Mouse (Mus musculus) kidney, embryonic 15.5 days (tissue): ENCODE results near the gene Srp54a. TPM values are rescaled to one million over a fixed set of nuclear protein-coding genes. Genes with fewer than 3 reads are reported as not detected.
"Not testable (repeated sequence)": the region's sequence is repeated elsewhere in the genome, so short reads cannot be mapped to it uniquely, and the experiment has no call there.

Source experiments
- ATAC-seq: fragments of 200-750 bp; cut with Nextera tagmentation; replicated peaks from 2 replicates; pipeline ENCODE4 v1.8.0; 2017; ENCODE audit warnings: moderate TSS enrichment; ENCODE audit not compliant: low FRiP score
- H3K27ac ChIP-seq: fragments of 300-500 bp; sonication (generic); 2 replicates; pipeline ENCODE4 v1.5.1; 2015; ENCODE audit warnings: mild to moderate bottlenecking, inconsistent platforms
- H3K27me3 ChIP-seq: fragments of 300-500 bp; sonication (generic); 2 replicates; pipeline ENCODE4 v1.6.1; 2015; ENCODE audit warnings: inconsistent platforms
- H3K36me3 ChIP-seq: fragments of 300-500 bp; sonication (generic); 2 replicates; pipeline ENCODE4 v1.6.1; 2015; ENCODE audit warnings: inconsistent platforms
- H3K4me1 ChIP-seq: fragments of 300-500 bp; sonication (generic); 2 replicates; pipeline ENCODE4 v1.6.1; 2015; ENCODE audit warnings: inconsistent platforms
- H3K4me2 ChIP-seq: fragments of 300-500 bp; sonication (generic); 2 replicates; pipeline ENCODE4 v1.6.1; 2015; ENCODE audit warnings: moderate library complexity, mild to moderate bottlenecking, inconsistent platforms
- H3K4me3 ChIP-seq: fragments of 300-500 bp; sonication (generic); replicated peaks from 2 replicates; pipeline ENCODE4 v1.5.1; 2015; ENCODE audit warnings: mild to moderate bottlenecking, inconsistent platforms
- H3K9ac ChIP-seq: fragments of 300-500 bp; sonication (generic); 2 replicates; pipeline ENCODE4 v1.6.1; 2015; ENCODE audit warnings: mild to moderate bottlenecking, inconsistent platforms
- H3K9me3 ChIP-seq: fragments of 300-500 bp; sonication (generic); replicated peaks from 2 replicates; pipeline ENCODE4 v1.6.1; 2016; ENCODE audit warnings: inconsistent platforms
- WGBS: fragments of 180-500 bp; shearing (Covaris S2); methylation state at CpG from one replicate; pipeline ENCODE4 v1.1.7; 2015; ENCODE audit warnings: mixed read lengths; 5-methylcytosine and 5-hydroxymethylcytosine counted together
- polyA plus RNA-seq: library from polyadenylated mRNA; unstranded; fragments of >200 nt; fragmentation: Nextera tagmentation; extraction: Ambion mirVana; gene quantifications from 2 replicates; pipeline ENCODE4 v1.2.1, GENCODE M21; 2015

The Srp54a gene
- polyA plus RNA-seq = 165 and 189 TPM in 2 replicates

DNA sequence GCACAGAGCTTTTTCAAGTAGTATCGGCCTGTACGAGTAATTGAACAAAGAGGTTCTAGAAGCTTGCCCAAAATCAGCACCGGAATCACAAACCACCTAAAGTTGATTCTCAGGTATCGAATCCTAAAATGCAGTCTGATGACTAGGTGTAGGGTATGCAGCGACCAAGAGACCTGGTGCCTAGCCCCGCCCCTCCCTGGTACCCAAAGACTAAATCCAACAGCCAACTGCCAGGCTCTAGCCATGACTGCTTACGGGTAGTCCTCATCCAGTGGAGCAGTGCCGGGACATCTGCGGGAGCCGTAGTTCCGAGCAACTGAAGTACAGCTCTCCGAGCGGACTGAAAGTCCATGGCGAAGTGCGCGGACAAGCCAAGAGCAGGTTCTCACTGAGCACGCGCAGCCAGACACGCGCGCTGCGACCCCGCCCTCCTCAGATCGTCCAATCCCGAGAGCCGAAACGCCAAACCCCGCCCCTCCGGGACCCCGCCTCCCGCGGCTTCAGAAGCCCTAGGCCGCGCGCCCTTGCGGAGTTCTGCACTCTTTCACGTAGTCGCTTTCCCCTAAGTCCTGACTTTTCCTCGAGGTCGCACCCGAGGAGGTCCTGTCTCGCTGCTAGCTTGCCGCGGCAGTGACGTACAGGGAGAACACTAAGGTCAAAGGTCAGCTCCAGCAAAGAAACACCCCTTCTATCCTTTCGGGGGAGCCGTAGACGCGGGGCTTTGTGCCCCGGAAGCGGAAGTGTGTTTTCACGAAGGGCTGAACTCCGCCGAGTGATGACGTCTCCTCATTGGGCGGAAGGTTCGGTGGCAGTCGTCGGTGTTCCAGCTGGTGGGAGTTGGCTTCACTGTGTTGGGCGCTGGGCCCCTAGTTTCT is at the start of gene Srp54a, which contains the start of gene 2700097O09Rik:
Srp54a (plus strand) TSS at position 537 of the 875 bp plus-strand sequence.
2700097O09Rik (minus strand) TSS at position 385 of the 875 bp plus-strand sequence.
- H3K4me2 ChIP-seq = peak within 1 kb of the TSS; percentile 65
- H3K27ac ChIP-seq = peak within 1 kb of the TSS; percentile 93
- not testable (repeated sequence) for H3K4me1 ChIP-seq, H3K36me3 ChIP-seq, H3K27me3 ChIP-seq, H3K9me3 ChIP-seq
- WGBS = under 1% methylated on average over 60 of the region's 60 CpGs
- peak within 1 kb of the TSS; percentile 81 for H3K9ac ChIP-seq
- peak within 1 kb of the TSS; percentile 77 for H3K4me3 ChIP-seq
- peak; percentile 99 for ATAC-seq

DNA sequence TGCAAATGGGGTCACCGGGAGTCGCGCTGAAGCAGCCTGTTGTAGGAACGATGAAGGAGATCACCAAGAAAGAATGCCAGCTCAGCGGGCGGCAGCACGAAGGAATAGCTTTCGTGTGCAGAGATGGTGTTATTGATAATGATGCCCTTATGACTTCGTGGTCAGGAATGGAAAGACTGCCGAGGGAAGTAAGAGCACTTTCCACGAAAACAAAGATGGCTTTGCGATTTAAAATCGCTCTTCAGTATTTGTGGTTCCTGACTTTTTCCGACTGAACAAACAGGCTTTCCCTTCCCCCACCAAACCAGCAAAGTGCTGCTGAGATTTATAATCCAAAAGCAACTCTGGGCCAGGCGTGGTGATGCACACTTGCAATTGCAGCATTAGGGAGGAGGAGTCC is 39.1 kb upstream of the Srp54a start:
- WGBS = 54% methylated on average over 15 of the region's 15 CpGs

DNA sequence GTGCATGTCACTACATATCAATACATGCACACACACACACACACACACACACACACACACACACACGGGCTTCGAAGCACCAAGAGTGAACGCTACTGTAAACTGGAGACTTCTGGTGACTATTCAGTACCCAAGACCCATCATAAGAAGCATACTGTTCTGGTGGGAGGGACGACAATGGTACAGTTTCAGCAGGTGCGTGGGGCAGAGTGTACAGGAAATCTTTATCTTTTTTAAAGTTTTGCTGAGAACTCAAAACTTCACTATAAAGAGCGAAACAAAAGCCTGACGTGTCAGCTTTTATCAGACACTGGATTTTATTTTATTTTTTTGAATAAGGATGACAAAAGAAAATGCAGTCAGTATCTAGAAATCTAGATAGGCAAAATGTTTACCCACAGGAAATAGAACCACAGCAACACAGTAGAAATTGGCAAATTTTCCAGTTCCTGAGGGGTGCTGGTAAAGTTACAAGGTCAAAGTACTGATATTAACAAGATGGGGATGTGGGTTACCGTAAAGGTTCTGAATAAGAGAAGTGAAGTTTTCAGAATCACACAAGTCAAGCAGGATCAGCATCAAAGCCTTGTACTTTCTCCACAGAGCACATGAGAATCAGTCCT is 30.2 kb upstream of the Srp54a start:
- Histone ChIP-seq H3K4me2 (no peak overlapping the region), H3K9ac (no peak overlapping the region), H3K9me3 (no peaks in the 10 kb centered on the region), H3K4me3 (no peak overlapping the region), H3K27me3 (no peaks in the 10 kb centered on the region), H3K36me3 (peaks cover 46% of the 10 kb centered on the region), H3K27ac (no peak overlapping the region), H3K4me1 (no peaks in the 10 kb centered on the region)
- no peak for ATAC-seq
- WGBS = 95% methylated on average over 8 of the region's 8 CpGs

More for the DNA sequence above, 39.1 kb upstream of the Srp54a start:
- H3K36me3 ChIP-seq = peaks cover 17% of the 10 kb centered on the region
- H3K4me2 ChIP-seq = 0 out of 2 replicates have a peak overlapping the region, but pooled peaks have one; percentile 28
- H3K9me3 ChIP-seq = no peaks in the 10 kb centered on the region
- no peak for ATAC-seq
- 0 out of 2 replicates have a peak, but pooled peaks cover 2% of the 10 kb centered on the region for H3K4me1 ChIP-seq
- no peak overlapping the region for H3K9ac ChIP-seq
- no peak overlapping the region for H3K4me3 ChIP-seq
- no peaks in the 10 kb centered on the region for H3K27me3 ChIP-seq
- H3K27ac ChIP-seq = no peak overlapping the region

DNA sequence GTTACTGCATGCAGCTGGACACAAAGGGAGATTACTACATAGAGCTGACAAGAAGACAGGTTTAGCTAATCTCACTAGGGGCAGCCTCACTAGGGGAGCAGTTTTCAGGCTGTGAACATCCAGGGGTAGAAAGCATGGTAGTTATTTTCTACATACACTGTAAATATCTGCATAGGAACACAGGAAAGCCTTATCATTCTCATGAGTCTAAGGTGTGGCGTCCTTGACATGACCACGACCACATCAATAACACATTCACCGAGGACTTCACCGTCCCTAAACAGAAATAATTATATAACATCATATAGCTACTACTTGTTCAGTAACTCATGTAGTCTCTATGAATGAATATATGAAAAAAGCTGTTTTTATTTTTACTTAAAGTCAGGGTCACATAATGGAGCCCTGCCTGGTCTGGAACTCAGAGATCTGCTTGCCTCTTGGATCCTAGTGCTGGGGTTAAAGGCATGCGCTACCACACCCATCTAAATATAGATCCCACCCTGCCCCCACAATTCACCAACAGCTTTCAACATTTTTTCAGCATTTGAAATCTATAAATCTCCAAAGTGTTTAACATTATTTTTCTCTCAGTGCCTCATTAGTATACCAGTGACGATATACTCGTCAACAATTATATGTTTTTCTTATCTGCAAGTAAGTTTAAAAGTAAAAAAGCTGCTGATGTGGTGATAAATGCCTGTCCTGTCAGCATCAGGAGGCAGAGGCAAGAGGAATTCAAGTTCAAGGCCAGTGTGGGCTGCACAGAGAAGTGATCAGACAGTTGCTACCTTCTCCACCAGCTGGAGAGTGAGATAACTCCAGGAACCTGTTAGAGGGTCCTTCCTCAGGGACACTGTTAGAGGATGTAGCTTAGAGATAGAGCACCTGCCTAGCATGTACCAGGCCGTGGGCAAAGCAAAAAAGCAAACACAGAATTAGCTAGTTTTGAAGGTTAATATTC is 28.6 kb upstream of the Srp54a start:
- ATAC-seq = peak; percentile 87
- peaks cover 33% of the 10 kb centered on the region for H3K36me3 ChIP-seq
- H3K27ac ChIP-seq = no peak overlapping the region
- no peak overlapping the region for H3K9ac ChIP-seq
- 91% methylated on average over 8 of the region's 8 CpGs for WGBS
- no peaks in the 10 kb centered on the region for H3K4me1 ChIP-seq
- no peaks in the 10 kb centered on the region for H3K27me3 ChIP-seq
- no peak overlapping the region for H3K4me3 ChIP-seq
- no peak overlapping the region for H3K4me2 ChIP-seq
- no peaks in the 10 kb centered on the region for H3K9me3 ChIP-seq

DNA sequence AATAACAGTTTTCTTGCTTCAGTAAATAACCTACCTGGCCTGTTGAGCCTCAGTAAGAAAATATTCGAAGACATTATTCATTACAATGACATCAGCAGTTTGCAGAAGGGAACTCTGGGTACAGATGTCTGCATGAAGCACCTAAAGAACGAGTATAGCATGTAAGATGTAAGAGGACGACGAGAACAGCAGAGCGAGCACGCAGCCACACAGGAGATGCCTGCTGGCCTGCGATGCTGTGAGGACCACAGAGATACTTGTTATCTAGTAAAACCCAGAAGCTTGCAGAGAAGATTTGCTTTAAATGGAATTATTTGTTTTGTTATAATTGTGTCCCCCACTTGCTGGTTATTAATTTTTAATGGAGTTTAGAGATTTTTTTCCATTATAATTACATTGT is 26.8 kb upstream of the Srp54a start:
- Histone ChIP-seq H3K4me2 (no peak overlapping the region), H3K27ac (no peak overlapping the region), H3K4me1 (no peaks in the 10 kb centered on the region), H3K4me3 (no peak overlapping the region), H3K27me3 (no peaks in the 10 kb centered on the region), H3K36me3 (peaks cover 22% of the 10 kb centered on the region), H3K9ac (no peak overlapping the region), H3K9me3 (no peaks in the 10 kb centered on the region)
- WGBS = 91% methylated on average over 7 of the region's 7 CpGs
- ATAC-seq = no peak

DNA sequence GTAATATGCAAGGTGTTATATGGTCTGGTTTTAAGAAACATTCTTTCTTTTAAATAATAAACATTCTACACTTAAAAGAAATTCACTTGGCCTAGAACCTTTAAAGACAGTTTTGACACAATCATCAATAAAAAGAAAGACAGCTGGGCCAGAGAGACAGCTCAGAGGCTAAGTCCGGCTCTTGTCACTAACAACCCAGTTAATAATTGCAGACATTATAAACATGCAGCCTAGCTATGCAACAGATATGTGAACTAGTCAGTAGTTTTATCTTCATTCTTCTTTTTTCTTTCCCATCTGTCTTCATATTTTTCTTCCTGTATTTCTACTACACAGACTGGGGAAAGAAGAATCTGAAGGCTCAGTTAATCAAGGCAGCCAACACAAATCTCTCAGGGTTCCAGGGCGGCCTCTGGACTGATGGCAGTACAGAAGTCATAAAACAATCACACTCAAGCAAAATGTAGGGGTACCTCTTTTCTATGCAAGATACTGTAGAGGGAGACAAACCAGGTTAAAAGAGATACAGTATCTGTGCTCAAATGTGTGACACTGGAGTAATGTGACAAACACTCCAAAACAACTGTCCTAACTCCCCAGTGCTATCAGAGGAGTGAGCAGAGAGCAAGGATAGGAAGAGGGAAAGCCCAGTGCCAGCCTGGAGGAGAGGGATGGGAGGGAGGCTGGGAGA is 25.4 kb upstream of the Srp54a start:
- no peak for ATAC-seq

DNA sequence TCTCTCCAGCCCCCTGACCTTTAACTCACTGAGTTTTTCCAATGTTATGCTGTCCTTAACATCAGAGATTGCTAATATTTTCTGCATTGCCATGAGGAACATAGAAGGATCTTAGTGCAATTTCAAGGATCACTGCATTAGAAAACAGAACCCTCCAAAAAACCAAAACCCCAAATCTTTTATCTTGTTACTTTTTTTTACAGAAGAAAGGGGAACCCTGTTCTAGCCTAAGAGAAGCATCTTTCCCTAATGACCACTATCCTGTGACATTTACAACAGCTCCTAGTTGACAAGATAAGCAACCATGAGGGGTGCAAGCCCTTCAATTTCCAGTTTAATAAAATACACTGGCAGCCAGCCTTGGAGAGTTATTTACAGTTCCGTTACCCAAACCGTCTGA is 23.4 kb upstream of the Srp54a start:
- no peaks in the 10 kb centered on the region for H3K9me3 ChIP-seq
- WGBS = 40% methylated on average over 2 of the region's 2 CpGs
- no peaks in the 10 kb centered on the region for H3K27me3 ChIP-seq
- no peak overlapping the region for H3K4me3 ChIP-seq
- H3K27ac ChIP-seq = no peak overlapping the region
- H3K36me3 ChIP-seq = peaks cover 25% of the 10 kb centered on the region
- no peak overlapping the region for H3K9ac ChIP-seq
- no peak for ATAC-seq
- no peak overlapping the region for H3K4me2 ChIP-seq
- no peaks in the 10 kb centered on the region; the same call in 1 of the 2 replicates for H3K4me1 ChIP-seq

More for the DNA sequence above, 25.4 kb upstream of the Srp54a start:
- no peaks in the 10 kb centered on the region for H3K9me3 ChIP-seq
- WGBS = 62% methylated on average over 2 of the region's 2 CpGs
- no peaks in the 10 kb centered on the region for H3K27me3 ChIP-seq
- H3K4me2 ChIP-seq = no peak overlapping the region
- peaks cover 25% of the 10 kb centered on the region for H3K36me3 ChIP-seq
- no peak overlapping the region for H3K4me3 ChIP-seq
- no peak overlapping the region for H3K27ac ChIP-seq
- no peak overlapping the region for H3K9ac ChIP-seq
- no peaks in the 10 kb centered on the region; the same call in 1 of the 2 replicates for H3K4me1 ChIP-seq

DNA sequence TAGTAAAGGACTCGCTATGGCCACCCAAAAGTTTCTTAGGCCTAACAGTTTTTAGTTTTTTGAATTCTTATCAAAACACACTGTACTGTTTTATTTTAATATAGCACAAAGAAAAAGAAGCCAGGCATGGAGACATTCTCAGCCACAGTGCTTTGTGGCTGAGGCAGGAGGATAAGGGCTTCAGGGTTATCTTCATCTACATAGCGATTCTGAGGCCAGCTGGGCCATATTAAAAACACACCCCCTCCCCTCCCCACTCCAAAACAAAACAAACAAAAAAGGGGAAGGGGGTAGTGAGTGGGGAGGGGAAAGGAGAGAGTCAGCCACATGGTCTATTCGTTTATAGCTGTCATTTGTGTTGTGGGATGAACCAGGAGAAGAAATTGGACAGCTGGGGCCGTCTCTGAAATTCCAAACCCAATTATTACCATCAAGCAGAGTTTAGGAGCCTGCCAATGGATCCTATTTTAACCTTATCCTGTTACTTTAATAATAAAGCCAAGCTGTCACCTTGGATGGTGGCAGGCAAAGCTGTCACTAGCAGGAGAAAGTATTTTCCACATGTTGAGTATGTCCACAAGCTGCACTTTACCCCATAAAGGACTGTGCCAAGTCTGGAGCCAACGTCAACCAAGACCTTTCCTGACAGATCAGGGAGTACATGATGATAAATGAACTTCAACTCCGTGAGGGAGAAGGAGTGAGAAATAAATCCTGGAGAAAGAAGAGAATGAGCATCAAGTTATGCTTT is 21.0 kb upstream of the Srp54a start:
- 0 out of 2 replicates have a peak, but pooled peaks have one; percentile 29 for ATAC-seq
- 38% methylated on average over 6 of the region's 6 CpGs for WGBS
- H3K36me3 ChIP-seq = peaks cover 18% of the 10 kb centered on the region
- no peak overlapping the region for H3K4me3 ChIP-seq
- no peaks in the 10 kb centered on the region for H3K9me3 ChIP-seq
- H3K9ac ChIP-seq = no peak overlapping the region
- H3K4me2 ChIP-seq = no peak overlapping the region
- no peaks in the 10 kb centered on the region; the same call in 1 of the 2 replicates for H3K4me1 ChIP-seq
- H3K27ac ChIP-seq = no peak overlapping the region
- H3K27me3 ChIP-seq = no peaks in the 10 kb centered on the region

DNA sequence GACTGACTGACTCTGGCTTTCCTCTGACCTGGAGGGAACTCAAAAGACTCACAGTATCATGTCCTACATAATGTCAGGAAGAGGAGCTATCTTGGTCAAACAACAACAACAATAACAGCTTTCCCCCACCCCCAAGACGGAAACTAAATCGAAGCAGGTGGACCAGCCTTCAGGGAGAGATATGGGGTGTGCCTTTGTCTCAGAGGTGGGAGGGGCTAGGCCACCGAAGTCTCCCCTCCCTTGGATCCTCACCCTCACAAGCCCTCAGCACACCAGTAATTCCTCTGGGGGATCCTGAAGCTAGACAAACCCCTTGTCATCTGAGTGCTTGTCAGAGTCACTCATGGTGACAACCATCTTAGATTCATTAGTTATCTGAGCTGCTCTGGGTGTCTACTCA is 20.2 kb upstream of the Srp54a start:
- no peaks in the 10 kb centered on the region for H3K27me3 ChIP-seq
- peaks cover 18% of the 10 kb centered on the region for H3K36me3 ChIP-seq
- no peak overlapping the region for H3K4me3 ChIP-seq
- no peak overlapping the region for H3K9ac ChIP-seq
- no peaks in the 10 kb centered on the region for H3K9me3 ChIP-seq
- 61% methylated on average over 3 of the region's 3 CpGs for WGBS
- no peak for ATAC-seq
- no peak overlapping the region for H3K4me2 ChIP-seq
- no peaks in the 10 kb centered on the region; the same call in 1 of the 2 replicates for H3K4me1 ChIP-seq
- no peak overlapping the region for H3K27ac ChIP-seq

DNA sequence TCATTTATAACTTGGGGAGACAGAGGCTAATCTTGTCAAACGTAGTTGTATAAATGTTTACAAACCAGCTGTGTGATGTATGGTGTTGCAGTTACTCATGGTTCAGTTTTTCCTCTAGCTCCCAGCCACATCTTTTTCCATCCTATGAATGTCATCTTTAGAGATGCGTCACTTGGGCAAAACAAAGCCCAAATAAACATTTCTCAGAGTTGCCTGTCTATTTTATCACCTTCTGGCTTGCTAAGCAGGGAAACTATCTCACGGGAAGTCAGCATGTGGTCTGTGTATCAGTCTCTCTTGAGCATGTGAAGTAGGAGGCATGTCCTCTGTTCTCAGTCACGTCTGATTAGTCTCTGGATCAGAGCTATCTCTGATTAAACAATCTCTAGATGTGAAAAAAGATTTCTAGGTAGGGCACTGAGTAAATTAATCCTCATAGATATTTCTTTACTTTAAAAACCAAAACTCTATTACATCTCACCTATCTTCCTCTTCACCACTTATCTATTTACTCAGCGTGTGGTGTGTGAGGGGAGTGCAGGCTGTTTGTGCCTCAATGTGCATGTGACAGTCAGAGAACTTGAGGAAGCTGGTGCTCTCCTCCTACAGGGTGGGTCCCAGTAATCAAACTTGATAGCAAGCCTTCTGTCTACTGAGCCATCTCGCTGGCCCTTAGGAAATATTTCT is 19.7 kb upstream of the Srp54a start:
- Histone ChIP-seq H3K27ac (no peak overlapping the region), H3K4me3 (no peak overlapping the region), H3K36me3 (peaks cover 18% of the 10 kb centered on the region), H3K9ac (no peak overlapping the region), H3K27me3 (no peaks in the 10 kb centered on the region), H3K4me1 (no peaks in the 10 kb centered on the region; the same call in 1 of the 2 replicates), H3K4me2 (no peak overlapping the region), H3K9me3 (no peaks in the 10 kb centered on the region)
- WGBS = 68% methylated on average over 6 of the region's 6 CpGs
- ATAC-seq = no peak
